Mouse (Mus musculus) stomach, postnatal 0 days (tissue): ENCODE data around the gene Gm11939.

Source experiments
- CTCF ChIP-seq: IDR thresholded peaks from 2 replicates; pipeline ENCODE4 v1.5.1; 2016; ENCODE audit warnings: antibody characterized with exemption, low read depth, mild to moderate bottlenecking, moderate library complexity
- EP300 ChIP-seq: optimal IDR thresholded peaks from 2 replicates; pipeline ENCODE3; 2016; ENCODE audit warnings: antibody characterized with exemption

DNA sequence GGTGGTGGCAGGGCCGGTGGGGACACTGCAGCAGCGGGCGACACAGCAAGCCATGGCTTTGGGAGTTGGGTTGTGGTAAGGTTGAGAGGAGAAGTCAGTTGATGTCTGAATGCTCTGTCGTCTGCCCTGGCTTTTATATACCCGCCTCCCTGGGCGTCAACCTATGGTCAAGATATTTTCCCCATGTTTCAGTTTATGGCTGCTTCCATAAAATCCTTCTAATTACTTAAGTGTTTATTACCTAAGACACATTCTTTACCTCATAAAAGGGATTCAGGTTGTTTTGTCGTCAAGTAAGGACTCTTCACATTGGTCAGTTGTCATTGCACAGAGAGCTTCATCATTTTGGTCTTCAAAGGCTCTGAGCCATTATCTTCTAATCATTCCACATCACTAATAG, 7.3 kb upstream of the Gm11939 start, which contains the start of gene Krtap3-1:
- TF ChIP-seq CTCF: no peak
- no peak for TF ChIP-seq EP300
